Mouse (Mus musculus): ENCODE results near the gene Them5. TPM values are rescaled to one million over a fixed set of nuclear protein-coding genes. Genes with fewer than 3 reads are reported as not detected.

Gene Them5
- polyA plus RNA-seq, 1 experiment from 2014 or later: not detected

DNA sequence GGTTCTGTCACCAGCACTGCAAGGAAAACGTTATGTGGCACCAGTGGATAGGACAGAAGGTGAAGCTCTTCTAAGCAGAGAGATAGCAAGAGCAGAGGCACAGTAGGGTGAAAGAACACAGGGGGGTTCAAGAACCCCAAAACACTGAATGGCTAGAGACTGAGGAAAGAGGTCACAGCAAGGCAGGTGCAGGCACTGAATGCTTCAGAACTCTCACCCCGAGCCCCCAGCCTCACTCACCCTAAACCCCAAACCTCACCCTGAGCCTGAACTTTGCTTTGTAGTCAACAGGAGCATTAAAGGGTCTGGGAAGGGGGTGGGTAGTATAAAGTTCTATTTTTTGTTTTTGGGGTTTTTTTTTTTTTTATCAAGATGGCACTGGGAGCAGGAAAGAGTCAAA, 6.2 kb downstream of the Them5 start:
- H3K4me3 ChIP-seq (replicated peaks): no peak overlapping the region
- H3K36me3 ChIP-seq: no peaks in the 10 kb centered on the region
- H3K27ac ChIP-seq: no peak overlapping the region
- H3K9me3 ChIP-seq: no peaks in the 10 kb centered on the region
- no peak overlapping the region for H3K4me2 ChIP-seq (replicated peaks)
- ATAC-seq: no peak
- WGBS: 82% methylated on average over 2 of the region's 2 CpGs
- H3K9ac ChIP-seq: no peak overlapping the region
- no peaks in the 10 kb centered on the region for H3K4me1 ChIP-seq (replicated peaks)
- H3K27me3 ChIP-seq (replicated peaks): no peaks in the 10 kb centered on the region

DNA sequence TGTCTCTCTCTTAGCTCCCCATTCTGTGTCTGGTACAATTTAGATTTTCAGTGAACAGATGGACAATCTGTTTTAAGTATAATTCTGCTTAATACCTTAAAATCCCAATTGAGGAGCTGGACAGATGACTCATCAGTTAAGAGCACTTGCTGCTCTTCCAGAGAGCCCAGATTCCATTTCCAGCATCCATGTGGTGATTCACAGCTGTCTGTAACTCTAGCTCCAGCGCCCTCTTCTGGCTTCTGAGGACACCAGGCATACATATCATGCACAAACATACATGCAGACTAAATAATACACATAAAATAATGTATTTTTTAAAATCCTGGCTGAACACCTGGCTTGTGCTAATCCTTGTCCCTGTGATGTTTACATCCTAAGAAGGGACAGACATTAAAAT, 18.9 kb downstream of the Them5 start:
- WGBS: 0% methylated on average over 1 of the region's 1 CpGs
- H3K27me3 ChIP-seq (replicated peaks): peaks cover 4% of the 10 kb centered on the region; the same call in 1 of the 2 replicates
- H3K4me1 ChIP-seq (replicated peaks): 0 out of 2 replicates have a peak, but pooled peaks cover 4% of the 10 kb centered on the region
- ATAC-seq: no peak
- no peaks in the 10 kb centered on the region for H3K36me3 ChIP-seq
- no peak overlapping the region for H3K9ac ChIP-seq
- no peaks in the 10 kb centered on the region for H3K9me3 ChIP-seq
- no peak overlapping the region for H3K4me2 ChIP-seq (replicated peaks)
- H3K4me3 ChIP-seq (replicated peaks): no peak overlapping the region
- H3K27ac ChIP-seq: no peak overlapping the region

DNA sequence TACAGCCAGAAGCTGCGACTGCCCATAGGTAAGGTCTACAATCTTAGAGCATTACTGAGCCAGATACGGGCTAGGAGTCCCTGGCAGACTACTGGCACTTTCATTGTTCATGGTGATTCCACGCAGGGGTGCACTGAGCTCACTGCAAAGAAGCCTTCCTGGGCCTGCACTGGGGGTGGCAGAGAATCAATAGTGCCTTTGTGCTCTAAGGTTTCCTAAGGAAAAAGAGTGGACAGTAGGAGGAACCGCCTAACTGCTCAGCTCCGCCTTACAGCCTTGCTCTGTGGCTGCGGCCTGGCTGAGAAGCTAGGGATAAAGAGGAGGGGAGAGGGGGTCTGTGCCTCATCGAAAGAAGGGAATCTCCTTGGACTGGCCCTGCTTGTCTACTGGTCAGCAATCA, 20.2 kb downstream of the Them5 start, which contains the start of gene C2cd4d:
Gene C2cd4d (plus strand): TSS at position 301 of the 400 bp plus-strand sequence.
- Histone ChIP-seq H3K27ac (0 out of 2 replicates have a peak within 1 kb of the TSS, but pooled peaks have one; percentile 9), H3K4me3 (replicated peaks) (peak within 1 kb of the TSS; percentile 59), H3K9me3 (no peaks in the 10 kb centered on the region), H3K4me2 (replicated peaks) (peak within 1 kb of the TSS; percentile 96), H3K36me3 (no peaks in the 10 kb centered on the region), H3K27me3 (replicated peaks) (peaks cover 4% of the 10 kb centered on the region; the same call in 1 of the 2 replicates), H3K9ac (peak within 1 kb of the TSS; percentile 73), H3K4me1 (replicated peaks) (0 out of 2 replicates have a peak, but pooled peaks cover 4% of the 10 kb centered on the region)
- ATAC-seq: no peak
- WGBS: 56% methylated on average over 7 of the region's 7 CpGs

DNA sequence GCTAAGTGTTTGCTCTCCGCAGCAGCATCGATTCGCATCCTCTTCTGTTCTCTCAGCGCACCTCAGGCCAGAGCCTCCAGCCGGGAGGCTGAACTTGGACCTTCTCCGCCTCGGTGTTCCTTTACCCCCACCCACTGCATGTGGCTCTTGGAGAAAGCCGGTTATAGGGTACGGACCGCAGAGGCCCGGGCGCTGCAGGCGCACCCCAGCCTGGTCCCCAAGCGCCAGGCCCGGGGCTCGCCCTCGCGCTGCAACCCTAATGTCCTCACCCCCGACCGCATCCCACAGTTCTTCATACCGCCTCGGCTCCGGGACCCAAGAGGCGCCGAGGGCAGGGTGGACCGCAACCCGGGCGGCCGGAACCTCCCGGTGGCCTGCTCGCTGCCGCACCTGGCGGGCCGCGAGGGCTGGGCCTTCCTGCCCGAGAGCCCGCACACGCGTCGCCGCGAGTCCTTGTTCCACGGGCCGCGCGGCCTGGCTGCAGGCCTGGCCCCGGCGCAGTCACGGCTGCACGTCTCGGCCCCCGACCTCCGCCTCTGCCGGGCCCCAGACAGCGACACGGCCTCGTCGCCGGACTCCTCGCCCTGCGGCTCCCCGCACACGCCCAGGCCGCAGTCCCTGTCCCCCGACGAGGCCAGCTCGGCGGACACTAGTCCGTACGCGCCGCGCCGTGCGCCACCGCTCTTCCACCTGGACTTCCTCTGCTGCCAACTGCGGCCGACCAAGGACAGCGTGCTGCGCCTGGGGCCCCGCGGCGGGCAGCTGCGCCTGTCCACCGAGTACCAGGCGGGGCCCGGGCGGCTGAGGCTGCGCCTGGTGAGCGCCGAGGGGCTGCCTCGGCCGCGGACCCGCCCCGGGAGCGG, 21.6 kb downstream of the Them5 start:
- Histone ChIP-seq H3K27me3 (replicated peaks) (peaks cover 4% of the 10 kb centered on the region; the same call in 1 of the 2 replicates), H3K4me2 (replicated peaks) (peak overlapping the region; percentile 96), H3K9ac (peak overlapping the region; percentile 73), H3K36me3 (no peaks in the 10 kb centered on the region), H3K9me3 (no peaks in the 10 kb centered on the region), H3K4me3 (replicated peaks) (peak overlapping the region; percentile 59), H3K27ac (0 out of 2 replicates have a peak overlapping the region, but pooled peaks have one; percentile 2), H3K4me1 (replicated peaks) (0 out of 2 replicates have a peak, but pooled peaks cover 7% of the 10 kb centered on the region)
- WGBS: 8% methylated on average over 64 of the region's 97 CpGs
- ATAC-seq: peak; percentile 66

DNA sequence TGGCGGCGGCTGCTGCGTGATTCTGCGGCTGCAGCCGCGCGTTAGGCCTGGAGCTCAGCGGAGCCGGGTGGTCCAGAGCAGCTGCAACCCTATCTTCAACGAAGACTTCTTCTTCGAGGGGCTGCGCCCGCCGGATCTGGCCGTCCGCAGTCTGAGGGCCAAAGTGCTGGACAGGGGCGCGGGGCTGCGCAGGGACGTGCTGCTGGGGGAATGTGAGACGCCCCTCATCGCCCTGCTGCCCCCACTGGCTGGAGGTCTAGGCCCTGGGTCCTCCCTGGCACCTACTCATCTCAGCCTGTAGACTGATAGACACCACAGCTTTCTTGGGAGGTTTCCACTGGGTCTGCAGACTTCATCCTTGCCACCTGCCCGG, 22.2 kb downstream of the Them5 start:
- peak; percentile 3; the same call in 1 of the 2 replicates for ATAC-seq
- H3K27ac ChIP-seq: 0 out of 2 replicates have a peak overlapping the region, but pooled peaks have one; percentile 2

DNA sequence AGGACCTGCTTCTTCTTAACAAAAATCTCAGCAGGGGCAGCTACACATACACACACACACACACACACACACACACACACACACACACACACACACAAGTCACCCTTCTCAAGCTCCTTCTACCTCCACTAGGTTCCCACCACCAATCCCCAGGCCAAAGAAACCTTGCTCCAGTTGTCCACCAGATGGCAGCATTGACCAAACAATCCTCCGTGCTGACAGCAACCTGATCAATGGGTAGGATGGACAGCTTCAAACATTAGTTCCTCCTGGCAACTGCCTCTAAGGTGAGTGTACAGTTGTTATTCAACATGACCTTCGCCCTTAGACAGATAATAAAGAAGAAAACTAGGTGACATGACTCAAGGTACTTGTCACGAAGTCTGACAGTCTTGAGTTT, 24.9 kb downstream of the Them5 start:
- H3K4me1 ChIP-seq (replicated peaks): peaks cover 11% of the 10 kb centered on the region; the same call in 1 of the 2 replicates
- H3K9ac ChIP-seq: no peak overlapping the region
- H3K9me3 ChIP-seq: no peaks in the 10 kb centered on the region
- H3K36me3 ChIP-seq: no peaks in the 10 kb centered on the region
- no peak overlapping the region for H3K27ac ChIP-seq
- peak; percentile 50 for ATAC-seq
- peaks cover 4% of the 10 kb centered on the region; the same call in 1 of the 2 replicates for H3K27me3 ChIP-seq (replicated peaks)
- 14% methylated on average over 3 of the region's 3 CpGs for WGBS
- no peak overlapping the region for H3K4me3 ChIP-seq (replicated peaks)
- H3K4me2 ChIP-seq (replicated peaks): no peak overlapping the region

More for the DNA sequence above, 22.2 kb downstream of the Them5 start:
- peak overlapping the region; percentile 73 for H3K9ac ChIP-seq
- no peaks in the 10 kb centered on the region for H3K36me3 ChIP-seq
- H3K27me3 ChIP-seq (replicated peaks): peaks cover 4% of the 10 kb centered on the region; the same call in 1 of the 2 replicates
- H3K9me3 ChIP-seq: no peaks in the 10 kb centered on the region
- WGBS: 6% methylated on average over 23 of the region's 23 CpGs
- H3K4me1 ChIP-seq (replicated peaks): 0 out of 2 replicates have a peak, but pooled peaks cover 7% of the 10 kb centered on the region
- peak overlapping the region; percentile 59 for H3K4me3 ChIP-seq (replicated peaks)
- H3K4me2 ChIP-seq (replicated peaks): peak overlapping the region; percentile 96

DNA sequence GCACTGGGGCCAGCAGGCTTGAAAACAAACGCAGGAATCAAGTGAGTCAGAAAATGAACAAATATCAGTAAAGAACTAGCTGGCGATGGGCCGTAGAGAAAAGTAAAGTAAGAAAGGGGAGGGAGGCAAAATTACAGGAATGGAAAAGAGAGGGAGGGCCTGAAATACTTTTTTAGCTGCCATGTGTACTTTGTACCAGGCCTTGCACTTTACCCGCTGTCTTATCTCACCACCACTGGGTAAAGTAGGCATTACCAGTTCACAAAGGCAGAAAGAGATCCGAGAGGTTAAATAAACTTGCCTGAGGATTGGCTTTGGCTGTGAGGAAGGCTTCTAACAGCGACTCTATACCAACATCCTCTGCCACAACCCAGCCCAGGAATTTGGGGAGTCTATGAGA, 25.6 kb downstream of the Them5 start:
- Histone ChIP-seq H3K4me2 (replicated peaks) (no peak overlapping the region), H3K27ac (no peak overlapping the region)
- 73% methylated on average over 6 of the region's 6 CpGs for WGBS

DNA sequence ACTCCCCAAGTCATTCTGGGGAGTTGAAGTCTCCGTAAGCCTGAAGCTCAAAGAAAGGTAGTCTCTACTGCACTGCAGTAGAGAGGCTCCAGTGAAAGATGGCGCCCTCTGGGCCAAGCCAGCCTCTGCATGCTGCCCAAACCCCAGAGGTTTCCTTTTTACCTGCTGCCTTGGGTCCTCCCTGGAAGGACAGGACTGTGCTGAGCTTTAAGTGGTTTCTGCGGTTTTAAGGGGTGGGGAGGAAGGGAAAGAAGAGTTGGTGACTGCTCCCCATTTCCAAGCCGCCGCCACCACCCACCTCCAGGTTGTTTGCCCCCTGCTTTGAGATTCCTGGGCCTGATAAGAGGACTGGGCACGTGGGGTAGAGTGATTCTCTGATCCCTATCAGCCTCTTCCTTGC, 26.7 kb downstream of the Them5 start:
- WGBS: 69% methylated on average over 6 of the region's 6 CpGs
- ATAC-seq: no peak

More for the DNA sequence above, 25.6 kb downstream of the Them5 start:
- peaks cover 4% of the 10 kb centered on the region; the same call in 1 of the 2 replicates for H3K27me3 ChIP-seq (replicated peaks)
- H3K4me3 ChIP-seq (replicated peaks): no peak overlapping the region
- no peaks in the 10 kb centered on the region for H3K36me3 ChIP-seq
- no peak for ATAC-seq
- no peaks in the 10 kb centered on the region for H3K9me3 ChIP-seq
- H3K4me1 ChIP-seq (replicated peaks): peaks cover 15% of the 10 kb centered on the region; the same call in 1 of the 2 replicates
- no peak overlapping the region for H3K9ac ChIP-seq

DNA sequence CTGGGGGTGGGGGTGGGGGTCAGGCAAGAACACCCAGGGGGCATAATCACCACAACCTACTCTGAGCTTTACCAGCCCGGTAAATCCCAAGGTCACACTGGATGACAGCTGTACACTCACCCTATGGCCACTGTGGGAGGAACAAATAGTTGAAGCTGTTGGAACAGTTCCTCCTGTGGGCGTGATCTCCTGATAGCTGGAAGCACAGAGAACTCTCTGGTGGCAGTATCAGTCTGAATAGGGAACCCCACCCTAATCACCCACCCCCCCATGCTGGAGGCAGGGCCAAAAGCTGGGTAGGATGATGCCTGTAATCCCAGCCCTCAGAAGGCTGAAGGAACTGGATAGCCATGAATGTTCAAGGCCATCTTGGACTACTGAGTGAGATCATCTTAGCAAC, 27.8 kb downstream of the Them5 start:
- Histone ChIP-seq H3K36me3 (no peaks in the 10 kb centered on the region), H3K4me3 (replicated peaks) (no peak overlapping the region), H3K4me1 (replicated peaks) (peaks cover 27% of the 10 kb centered on the region), H3K9me3 (no peaks in the 10 kb centered on the region), H3K9ac (no peak overlapping the region), H3K27me3 (replicated peaks) (no peaks in the 10 kb centered on the region), H3K4me2 (replicated peaks) (no peak overlapping the region), H3K27ac (no peak overlapping the region)
- WGBS: 56% methylated on average over 2 of the region's 2 CpGs
- ATAC-seq: no peak

More for the DNA sequence above, 26.7 kb downstream of the Them5 start:
- no peak overlapping the region for H3K9ac ChIP-seq
- H3K4me2 ChIP-seq (replicated peaks): no peak overlapping the region
- no peaks in the 10 kb centered on the region for H3K36me3 ChIP-seq
- H3K27me3 ChIP-seq (replicated peaks): peaks cover 2% of the 10 kb centered on the region; the same call in 1 of the 2 replicates
- H3K4me3 ChIP-seq (replicated peaks): no peak overlapping the region
- peaks cover 19% of the 10 kb centered on the region for H3K4me1 ChIP-seq (replicated peaks)
- no peaks in the 10 kb centered on the region for H3K9me3 ChIP-seq
- no peak overlapping the region for H3K27ac ChIP-seq

DNA sequence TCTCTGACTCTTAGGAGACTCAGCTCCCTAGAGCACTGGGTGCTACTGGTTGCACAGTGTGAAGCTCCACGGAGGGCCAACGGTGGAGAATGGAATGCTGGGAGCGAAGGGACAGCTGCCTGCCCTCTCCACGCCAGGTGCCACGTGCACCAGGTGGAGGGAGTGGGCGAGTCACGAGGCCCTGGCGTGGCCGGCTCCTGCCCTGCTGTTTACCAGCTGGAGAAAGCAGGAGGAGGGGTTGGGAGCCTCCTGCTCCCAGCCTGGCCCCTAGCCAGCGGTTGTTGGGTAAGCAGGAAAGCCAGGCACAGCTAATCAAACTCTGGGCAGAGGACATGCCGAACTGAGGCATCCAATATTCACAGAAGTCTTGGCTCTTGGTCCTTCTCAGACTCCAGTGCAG, 29.7 kb downstream of the Them5 start:
- ATAC-seq: peak; percentile 70
- Histone ChIP-seq H3K4me1 (replicated peaks) (peaks cover 27% of the 10 kb centered on the region), H3K4me2 (replicated peaks) (peak overlapping the region; percentile 44), H3K4me3 (replicated peaks) (no peak overlapping the region), H3K9me3 (no peaks in the 10 kb centered on the region), H3K9ac (no peak overlapping the region), H3K36me3 (no peaks in the 10 kb centered on the region), H3K27me3 (replicated peaks) (0 out of 2 replicates have a peak, but pooled peaks cover 3% of the 10 kb centered on the region), H3K27ac (no peak overlapping the region)
- 1% methylated on average over 11 of the region's 11 CpGs for WGBS

DNA sequence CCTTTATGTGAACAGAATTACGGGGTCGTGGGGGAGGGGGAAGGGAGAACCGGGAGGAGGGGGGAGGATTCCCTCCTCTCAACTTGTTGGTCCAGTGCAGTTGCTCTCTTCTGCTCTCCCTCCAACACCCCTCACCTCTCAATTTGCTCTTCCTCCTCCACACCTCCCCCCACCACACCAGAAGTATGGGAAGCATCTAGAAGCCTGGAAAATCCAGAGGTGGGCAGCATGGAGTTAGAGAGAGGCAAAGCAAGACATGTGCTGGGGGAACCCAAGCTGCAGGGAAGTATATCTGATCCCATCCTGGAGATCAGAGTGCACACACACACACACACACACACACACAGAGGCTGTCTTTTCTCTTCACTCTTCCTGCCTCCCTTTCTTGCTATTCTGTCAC, 30.1 kb downstream of the Them5 start:
- Histone ChIP-seq H3K9me3 (no peaks in the 10 kb centered on the region), H3K9ac (no peak overlapping the region), H3K4me1 (replicated peaks) (peaks cover 27% of the 10 kb centered on the region), H3K36me3 (no peaks in the 10 kb centered on the region), H3K27me3 (replicated peaks) (0 out of 2 replicates have a peak, but pooled peaks cover 3% of the 10 kb centered on the region), H3K4me3 (replicated peaks) (no peak overlapping the region), H3K27ac (no peak overlapping the region), H3K4me2 (replicated peaks) (peak overlapping the region; percentile 44; the same call in 1 of the 2 replicates)
- WGBS: 0% methylated on average over 3 of the region's 3 CpGs
- ATAC-seq: no peak

DNA sequence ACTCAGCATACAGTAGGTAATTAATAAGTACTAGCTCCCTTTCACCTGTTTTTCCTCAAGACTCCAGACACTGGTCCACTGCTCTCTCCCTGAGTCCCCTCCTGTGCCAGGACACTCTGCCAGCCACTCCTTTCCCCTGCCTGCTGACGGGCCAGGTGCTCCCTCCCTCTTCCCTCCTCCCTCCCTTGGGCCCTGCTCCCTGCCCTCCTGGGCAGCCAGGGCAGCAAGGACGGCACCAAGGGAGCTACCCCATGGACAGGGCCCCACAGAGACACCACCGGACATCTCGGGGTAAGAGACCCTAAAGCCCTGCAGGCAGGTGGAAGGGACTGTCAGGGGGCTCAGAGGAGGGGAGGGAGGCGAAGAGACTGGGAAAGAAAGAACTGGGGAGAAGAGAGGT, 30.7 kb downstream of the Them5 start, which contains the start of gene Rorc:
Gene Rorc (plus strand): TSS at position 154 of the 400 bp plus-strand sequence.
- Histone ChIP-seq H3K36me3 (no peaks in the 10 kb centered on the region), H3K27ac (peak within 1 kb of the TSS; percentile 58; the same call in 1 of the 2 replicates), H3K4me1 (replicated peaks) (peaks cover 27% of the 10 kb centered on the region), H3K4me2 (replicated peaks) (peak within 1 kb of the TSS; percentile 55), H3K9ac (no peak within 1 kb of the TSS; the same call in 1 of the 2 replicates), H3K4me3 (replicated peaks) (peak within 1 kb of the TSS; percentile 29), H3K27me3 (replicated peaks) (0 out of 2 replicates have a peak, but pooled peaks cover 3% of the 10 kb centered on the region), H3K9me3 (no peaks in the 10 kb centered on the region)
- whole genome bisulfite sequencing: 19% methylated on average over 5 of the region's 5 CpGs
- peak; percentile 54 for ATAC-seq
